Mouse (Mus musculus) myocyte (in vitro differentiated cells): ENCODE results near the gene Trip11.

Experiments
- E2F4 ChIP-seq: IDR thresholded peaks from one replicate; pipeline ENCODE4 v1.6.1; 2011; ENCODE audit warnings: mild to moderate bottlenecking, control low read depth, moderate library complexity; ENCODE audit not compliant: insufficient read depth
- POLR2A ChIP-seq: IDR thresholded peaks from one replicate; pipeline ENCODE4 v1.6.1; 2011; ENCODE audit warnings: low read depth, mild to moderate bottlenecking, control low read depth, moderate library complexity; ENCODE audit not compliant: insufficient read length
- POLR2AphosphoS2 ChIP-seq: IDR thresholded peaks from one replicate; pipeline ENCODE4 v1.6.1; 2011; ENCODE audit warnings: low read depth, control low read depth; ENCODE audit not compliant: insufficient read length

GRCm38 (mm10) chr12:101905817-101906216, 7.2 kb downstream of the Trip11 start:
- TF ChIP-seq POLR2AphosphoS2 (no peak), POLR2A (no peak), E2F4 (no peak)
